Mouse (Mus musculus): ENCODE data around the gene Ctnna3.

GRCm38 (mm10) chr10:64748651-64749050 is 1318.8 kb downstream of the Ctnna3 start:
- TF ChIP-seq CTCF (IDR thresholded peaks at IDR 0.05; ENCODE audit: low read depth), result no peak
- TF ChIP-seq EP300 (IDR thresholded peaks at IDR 0.05; ENCODE audit: low read depth), result no peak
